ENCODE assay signal across 8 mouse cellular contexts in the genomic region with DNA sequence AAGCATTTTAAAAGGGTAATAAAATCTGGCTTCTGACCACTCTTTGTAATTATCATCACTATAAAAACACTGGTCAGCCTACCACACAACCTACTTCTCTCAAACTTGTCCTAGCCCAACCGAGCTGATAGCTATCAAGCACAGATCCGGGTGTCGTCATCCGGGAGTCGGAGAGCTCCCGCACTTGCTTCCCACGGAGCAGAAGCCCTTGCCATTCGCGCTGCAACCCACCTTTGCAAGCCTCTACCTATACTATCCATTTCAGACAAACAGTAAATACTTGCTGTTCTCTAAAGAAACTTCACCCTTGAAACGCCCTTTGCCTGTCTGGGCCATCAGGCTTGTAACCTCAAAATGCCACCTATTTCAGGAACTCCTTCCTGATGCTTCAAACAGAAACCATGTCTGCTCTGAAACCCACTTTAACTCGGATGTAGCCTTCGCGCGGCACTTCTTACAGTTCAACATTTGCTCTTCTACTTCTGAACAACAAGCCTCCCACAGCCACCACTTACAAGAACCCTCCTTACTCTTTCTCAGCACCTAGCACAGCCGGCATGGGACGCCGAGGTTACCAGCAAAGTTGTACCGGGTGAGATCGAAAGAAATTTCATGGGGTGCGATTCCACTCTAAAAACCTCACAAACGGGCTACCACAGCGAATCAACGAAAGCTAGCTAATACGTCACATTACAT. TPM values are rescaled to one million over a fixed set of nuclear protein-coding genes. Genes with fewer than 3 reads are reported as not detected.
A peak's percentile ranks its signal among the peaks of the same experiment; 100 is the strongest.
DNase-seq lines count a peak whose midpoint lies in the region; TF ChIP-seq lines count a peak whose summit lies in the region.

No protein-coding gene starts in this region.

- H3K27ac ChIP-seq in heart, adult 2 months: peak overlapping the region; percentile 96

- no peak for TF ChIP-seq CTCF in heart, adult 2 months (IDR thresholded peaks at IDR 0.05)

- peak; percentile 22 for DNase-seq in right cerebral cortex, postnatal 10 days (ENCODE audit: low spot score in 2 of 2)
- no peak for DNase-seq in right cerebral cortex, postnatal 4 days
- DNase-seq in brain, adult 2 months (ENCODE audit: low read depth, low spot score): peak; percentile 10
- peak; percentile 12 to 23 for DNase-seq in heart, adult 2 months
- DNase-seq in kidney, adult 8-10 months: peak; percentile 5
- peak; percentile 7 for DNase-seq in lung, postnatal 10 days
- DNase-seq in spleen, postnatal 10 days (ENCODE audit: low spot score in 2 of 2): peak; percentile 23 to 33
- no peak for DNase-seq in left cerebral cortex, postnatal 36 days (ENCODE audit: low spot score in 2 of 2)

- H3K4me1 ChIP-seq in heart, adult 2 months (ENCODE audit: control insufficient read depth, insufficient read depth, low read length): peaks cover 2% of the 10 kb centered on the region

- no peak for TF ChIP-seq EP300 in heart, adult 2 months (IDR thresholded peaks at IDR 0.05; ENCODE audit: insufficient read depth, low read depth, low read length)

- no peak for TF ChIP-seq POLR2A in heart, adult 2 months (IDR thresholded peaks at IDR 0.05; ENCODE audit: insufficient read depth, low read depth, low read length)

- H3K9ac ChIP-seq in heart, adult 2 months (ENCODE audit: low read depth, low read length): peak overlapping the region; percentile 54

- 18% methylated on average over 24 of the region's 24 CpGs for WGBS in heart, adult 2 months

- no peaks in the 10 kb centered on the region for H3K79me2 ChIP-seq in heart, adult 2 months (replicated peaks; ENCODE audit: control insufficient read depth, insufficient read depth, low read length)

- H3K27me3 ChIP-seq in heart, adult 2 months (ENCODE audit: control insufficient read depth, insufficient read depth, low read length): no peaks in the 10 kb centered on the region

- H3K4me3 ChIP-seq in heart, adult 2 months: peak overlapping the region; percentile 65

- H3K36me3 ChIP-seq in heart, adult 2 months (ENCODE audit: control insufficient read depth, insufficient read depth, low read length): peaks cover 7% of the 10 kb centered on the region

- intact Hi-C loops in heart, adult 2 months (cut with DNase I): loop anchor here (5.0 kb wide), 2 partner anchors 34 to 111 kb away; partner anchors contain the start of gene Klhl15
- intact Hi-C loops in left cerebral cortex, postnatal 36 days (cut with DNase I): no loop called here

RNA-seq across cellular contexts. Expression of gene Zfx, which starts 2.2 kb away (rescaled TPM):
- total RNA-seq in heart, adult 2 months (2021): 10 to 100 TPM; 18.8 to 23.7 TPM
- polyA plus RNA-seq in heart, adult 2 months (2012; rRNA removed): 4.5 and 12.6 TPM in 2 replicates
- total RNA-seq in left cerebral cortex, postnatal 36 days (2021): 10 to 100 TPM; 31.9 to 36.2 TPM

Comparison
In these comparisons a context has a peak if more than half of its experiments do, and no peak if none do; other contexts are left out.
1. DNase-seq: peak in right cerebral cortex, postnatal 10 days (2 of 2), brain, adult 2 months (single experiment), heart, adult 2 months (2 of 2), kidney, adult 8-10 months (2 of 2), lung, postnatal 10 days (single experiment) and spleen, postnatal 10 days (2 of 2); none in right cerebral cortex, postnatal 4 days (single experiment) and left cerebral cortex, postnatal 36 days (0 of 2).